Mouse (Mus musculus) midbrain, embryonic 14.5 days (tissue): ENCODE measurements around the gene Rbm46. TPM values are rescaled to one million over a fixed set of nuclear protein-coding genes. Genes with fewer than 3 reads are reported as not detected.

Source experiments
- ATAC-seq: fragments of 200-750 bp; cut with Nextera tagmentation; 2 replicates; pipeline ENCODE4 v1.8.0; 2017; ENCODE audit warnings: moderate number of reproducible peaks, moderate library complexity; ENCODE audit not compliant: low FRiP score, low TSS enrichment
- DNase-seq: peaks from one replicate; pipeline ENCODE4 v3.0.0-alpha.2; 2015
- H3K27ac ChIP-seq: fragments of 300-500 bp; sonication (generic); replicated peaks from 2 replicates; pipeline ENCODE4 v1.5.1; 2014; ENCODE audit warnings: mild to moderate bottlenecking, low read depth, low read length, moderate library complexity
- H3K27me3 ChIP-seq: fragments of 300-500 bp; sonication (generic); 2 replicates; pipeline ENCODE4 v1.6.1; 2014; ENCODE audit warnings: low read length, control low read depth, mixed read lengths; ENCODE audit not compliant: control insufficient read depth, insufficient read depth
- H3K36me3 ChIP-seq: fragments of 300-500 bp; sonication (generic); 2 replicates; pipeline ENCODE4 v1.6.1; 2014; ENCODE audit warnings: low read length, control low read depth; ENCODE audit not compliant: control insufficient read depth, insufficient read depth
- H3K4me1 ChIP-seq: fragments of 300-500 bp; sonication (generic); 2 replicates; pipeline ENCODE4 v1.6.1; 2014; ENCODE audit warnings: mild to moderate bottlenecking, antibody characterized with exemption, low read length, control low read depth; ENCODE audit not compliant: control insufficient read depth, insufficient read depth
- H3K4me2 ChIP-seq: fragments of 300-500 bp; sonication (generic); 2 replicates; pipeline ENCODE4 v1.6.1; 2014; ENCODE audit warnings: mild to moderate bottlenecking, low read length, moderate library complexity
- H3K4me3 ChIP-seq: fragments of 300-500 bp; sonication (generic); replicated peaks from 2 replicates; pipeline ENCODE4 v1.5.1; 2014; ENCODE audit warnings: low read depth, low read length
- H3K9ac ChIP-seq: fragments of 300-500 bp; sonication (generic); replicated peaks from 2 replicates; pipeline ENCODE4 v1.6.1; 2014; ENCODE audit warnings: mild to moderate bottlenecking, low read length, moderate library complexity
- H3K9me3 ChIP-seq: fragments of 300-500 bp; sonication (generic); 2 replicates; pipeline ENCODE4 v1.6.1; 2016; ENCODE audit warnings: low read length, control low read depth, mixed read lengths; ENCODE audit not compliant: control insufficient read depth
- WGBS: fragments of 180-500 bp; shearing (Covaris S2); extraction: QIAGEN DNeasy Blood & Tissue Kit; methylation state at CpG from one replicate; pipeline ENCODE4 v1.1.7; 2014; 5-methylcytosine and 5-hydroxymethylcytosine counted together
- polyA plus RNA-seq: library from polyadenylated mRNA; unstranded; fragments of >200 nt; fragmentation: Nextera tagmentation; extraction: Ambion mirVana; gene quantifications from 2 replicates; pipeline ENCODE4 v1.2.1, GENCODE M21; 2014

Gene Rbm46
- 1.00 and 1.7 TPM in 2 replicates for polyA plus RNA-seq

DNA sequence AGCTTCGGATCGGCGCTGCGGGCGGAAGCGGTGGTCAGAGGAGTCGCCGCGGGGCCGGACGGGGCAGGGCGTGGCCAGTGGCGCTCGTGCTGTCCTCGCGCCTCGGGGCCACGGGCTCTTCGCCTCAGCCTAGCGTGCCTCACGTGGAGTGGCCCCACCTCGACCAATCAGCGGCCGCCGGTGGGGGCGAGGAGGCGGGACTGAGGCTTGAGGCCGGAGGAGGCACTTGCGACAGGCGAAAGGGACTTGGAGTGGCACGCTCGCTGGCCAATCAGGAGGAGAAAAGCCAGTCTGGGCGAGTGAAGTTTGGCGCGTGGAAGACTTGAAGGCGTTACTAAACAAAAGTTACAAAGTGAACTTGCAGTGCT, at the start of gene Rbm46:
Gene Rbm46 (minus strand): TSS at position 112 of the 368 bp plus-strand sequence.
- ATAC-seq: peak; percentile 92
- H3K27me3 ChIP-seq: peaks cover 18% of the 10 kb centered on the region

GRCm38 (mm10) chr3:82915632-82916031, 39.3 kb upstream of the Rbm46 start:
- WGBS: 24% methylated on average over 1 of the region's 1 CpGs
- Histone ChIP-seq H3K36me3 (no peaks in the 10 kb centered on the region), H3K4me1 (no peaks in the 10 kb centered on the region), H3K9me3 (no peaks in the 10 kb centered on the region), H3K4me3 (no peak overlapping the region), H3K27me3 (no peaks in the 10 kb centered on the region), H3K9ac (no peak overlapping the region), H3K27ac (no peak overlapping the region), H3K4me2 (no peak overlapping the region)
- no peak for ATAC-seq
- no peak for DNase-seq

More for the DNA sequence above, at the start of gene Rbm46:
- Histone ChIP-seq H3K4me3 (peak within 1 kb of the TSS; percentile 40), H3K36me3 (no peaks in the 10 kb centered on the region), H3K27ac (no peak within 1 kb of the TSS), H3K4me1 (no peaks in the 10 kb centered on the region), H3K9ac (peak within 1 kb of the TSS; percentile 26; the same call in 1 of the 2 replicates), H3K9me3 (no peaks in the 10 kb centered on the region), H3K4me2 (peak within 1 kb of the TSS; percentile 62)
- DNase-seq: peak; percentile 87
- WGBS: 29% methylated on average over 36 of the region's 36 CpGs

- WGBS: 87% methylated on average over 2 of the region's 2 CpGs
Measured at GRCm38 (mm10) chr3:82908671-82909070, 32.4 kb upstream of the Rbm46 start.

DNA sequence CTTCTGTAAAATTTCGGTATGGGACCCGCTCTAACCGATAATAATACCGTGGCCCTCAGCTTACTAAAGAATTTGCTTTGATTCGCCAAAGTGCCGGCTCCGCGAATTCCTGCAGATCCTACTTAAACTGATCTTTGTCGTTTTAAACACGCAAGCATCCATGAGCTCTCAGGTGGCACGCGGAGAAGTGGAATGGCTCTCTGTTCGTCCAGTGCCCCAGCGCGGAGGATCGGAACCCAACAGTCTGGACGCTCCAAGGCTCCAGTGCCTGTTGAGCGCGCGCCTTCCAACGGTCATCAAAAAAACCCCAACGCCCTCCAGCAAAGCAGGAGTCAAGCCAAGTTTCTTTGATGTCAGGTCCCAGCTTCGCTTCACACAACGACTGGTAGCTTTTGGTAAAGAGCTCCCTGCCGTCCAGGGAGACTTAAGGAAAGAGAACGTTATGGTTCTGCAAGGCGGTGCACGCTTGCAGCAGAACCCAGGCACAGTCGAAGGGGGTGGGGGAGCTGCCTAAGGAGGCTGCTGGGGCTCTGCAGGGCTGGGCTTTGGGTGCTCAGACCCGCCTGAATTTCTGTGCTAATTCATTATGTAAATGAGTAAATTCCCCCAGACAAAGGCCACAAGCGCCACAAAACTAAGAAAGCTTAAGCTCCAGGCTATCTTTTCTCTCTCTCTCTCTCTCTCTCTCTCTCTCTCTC, 28.1 kb upstream of the Rbm46 start:
- DNase-seq: peak; percentile 62
- under 1% methylated on average over 31 of the region's 31 CpGs for WGBS
- no peaks in the 10 kb centered on the region; the same call in 1 of the 2 replicates for H3K9me3 ChIP-seq
- peak; percentile 43; the same call in 1 of the 2 replicates for ATAC-seq
- peaks cover 19% of the 10 kb centered on the region for H3K27me3 ChIP-seq
- no peak overlapping the region for H3K27ac ChIP-seq
- H3K9ac ChIP-seq: peak overlapping the region; percentile 47
- H3K4me3 ChIP-seq: peak overlapping the region; percentile 53
- H3K4me2 ChIP-seq: peak overlapping the region; percentile 98
- no peaks in the 10 kb centered on the region for H3K36me3 ChIP-seq
- H3K4me1 ChIP-seq: peaks cover 13% of the 10 kb centered on the region

More at GRCm38 (mm10) chr3:82908671-82909070, 32.4 kb upstream of the Rbm46 start:
- H3K4me2 ChIP-seq: no peak overlapping the region
- H3K27ac ChIP-seq: no peak overlapping the region
- ATAC-seq: no peak
- H3K27me3 ChIP-seq: peaks cover 10% of the 10 kb centered on the region; the same call in 1 of the 2 replicates
- no peak overlapping the region for H3K4me3 ChIP-seq
- H3K36me3 ChIP-seq: no peaks in the 10 kb centered on the region
- H3K4me1 ChIP-seq: peaks cover 6% of the 10 kb centered on the region; the same call in 1 of the 2 replicates
- no peak for DNase-seq
- no peaks in the 10 kb centered on the region for H3K9me3 ChIP-seq
- H3K9ac ChIP-seq: no peak overlapping the region

GRCm38 (mm10) chr3:82903613-82904205, 27.4 kb upstream of the Rbm46 start, which contains the start of gene Lrat:
Lrat (minus strand) TSS chr3:82903973.
- DNase-seq: no peak
- 1% methylated on average over 35 of the region's 35 CpGs for WGBS
- peak within 1 kb of the TSS; percentile 98 for H3K4me2 ChIP-seq
- no peaks in the 10 kb centered on the region; the same call in 1 of the 2 replicates for H3K9me3 ChIP-seq
- no peak within 1 kb of the TSS for H3K27ac ChIP-seq
- ATAC-seq: peak; percentile 66; the same call in 1 of the 2 replicates
- peak within 1 kb of the TSS; percentile 53 for H3K4me3 ChIP-seq
- peaks cover 13% of the 10 kb centered on the region for H3K4me1 ChIP-seq
- H3K36me3 ChIP-seq: no peaks in the 10 kb centered on the region
- peak within 1 kb of the TSS; percentile 47 for H3K9ac ChIP-seq
- H3K27me3 ChIP-seq: peaks cover 19% of the 10 kb centered on the region

GRCm38 (mm10) chr3:82902757-82903612, 26.7 kb upstream of the Rbm46 start:
- Histone ChIP-seq H3K27me3 (peaks cover 19% of the 10 kb centered on the region), H3K36me3 (no peaks in the 10 kb centered on the region), H3K4me2 (peak overlapping the region; percentile 98), H3K9me3 (no peaks in the 10 kb centered on the region; the same call in 1 of the 2 replicates), H3K4me3 (peak overlapping the region; percentile 53), H3K4me1 (peaks cover 13% of the 10 kb centered on the region), H3K27ac (no peak overlapping the region), H3K9ac (peak overlapping the region; percentile 47)
- 28% methylated on average over 20 of the region's 20 CpGs for WGBS
- peak; percentile 21; the same call in 1 of the 2 replicates for ATAC-seq
- DNase-seq: peak; percentile 4

DNA sequence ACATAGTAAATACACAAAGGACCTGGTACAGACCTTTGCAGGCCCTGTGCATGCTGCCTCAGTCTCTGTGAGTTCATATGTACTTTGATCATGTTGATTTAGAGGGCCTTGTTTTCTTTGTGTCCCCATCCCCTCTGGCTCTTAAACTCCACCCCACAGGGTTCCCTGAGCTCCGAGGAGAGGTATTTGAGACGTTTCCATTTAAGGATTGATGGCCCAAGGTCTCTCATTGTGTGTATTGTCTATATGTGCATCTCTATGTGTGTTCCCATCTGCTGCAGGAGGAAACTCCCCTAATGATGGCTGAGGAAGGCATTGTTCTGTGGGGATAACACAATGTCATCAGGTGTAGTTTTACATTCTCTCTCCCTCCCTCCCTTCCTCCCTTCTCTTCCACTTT, 12.6 kb upstream of the Rbm46 start:
- 19% methylated on average over 2 of the region's 2 CpGs for WGBS
- no peak overlapping the region for H3K4me3 ChIP-seq
- no peak for ATAC-seq
- H3K4me2 ChIP-seq: no peak overlapping the region
- H3K27ac ChIP-seq: no peak overlapping the region
- no peak overlapping the region for H3K9ac ChIP-seq
- no peaks in the 10 kb centered on the region for H3K9me3 ChIP-seq
- no peaks in the 10 kb centered on the region for H3K36me3 ChIP-seq
- H3K27me3 ChIP-seq: no peaks in the 10 kb centered on the region
- H3K4me1 ChIP-seq: no peaks in the 10 kb centered on the region
- no peak for DNase-seq

- Histone ChIP-seq H3K4me1 (no peaks in the 10 kb centered on the region), H3K9ac (no peak overlapping the region), H3K27ac (no peak overlapping the region), H3K4me3 (no peak overlapping the region), H3K36me3 (no peaks in the 10 kb centered on the region), H3K4me2 (no peak overlapping the region), H3K9me3 (no peaks in the 10 kb centered on the region), H3K27me3 (peaks cover 18% of the 10 kb centered on the region)
- ATAC-seq (no peak), DNase-seq (peak; percentile 84)
- WGBS: 3% methylated on average over 4 of the region's 4 CpGs
Measured at GRCm38 (mm10) chr3:82877258-82877657, 975 bp upstream of the Rbm46 start.
